Mouse (Mus musculus) left cerebral cortex, adult 2 months (tissue): Measurements from ENCODE around the gene Mrgprb2. TPM values are rescaled to one million over a fixed set of nuclear protein-coding genes. Genes with fewer than 3 reads are reported as not detected.

Experiments
- DNase-seq, 2 experiments: peaks; one replicate each; pipeline ENCODE4 v3.0.0; 2021 to 2022; ENCODE audit warnings: low spot score in 2 of 2, mixed read lengths in 1 of 2; ENCODE audit errors: extremely low spot score in 1 of 2
- H3K27ac ChIP-seq: fragments of 200-600 bp; 2 replicates; pipeline ENCODE4 v1.8.1; 2022
- H3K4me3 ChIP-seq: fragments of 200-600 bp; 2 replicates; pipeline ENCODE4 v1.8.1; 2022
- CTCF ChIP-seq: fragments of 200-600 bp; IDR thresholded peaks from 2 replicates; pipeline ENCODE4 v1.8.1; 2022; ENCODE audit warnings: antibody characterized with exemption, mild to moderate bottlenecking, moderate library complexity
- intact Hi-C: fragments of 180-260 bp; cut with DNase I; formaldehyde crosslinking; loops from one replicate; pipeline ENCODE4 v1.15.1; 2025
- long read RNA-seq, 2 experiments: library from polyadenylated mRNA; stranded (forward); transcript quantifications; one replicate each; pipeline ENCODE4 v2.0.0; 2021; ENCODE audit warnings: borderline mapping rate in 2 of 2
- total RNA-seq, 2 experiments: library from RNA; stranded (reverse); gene quantifications; 2 replicates each; pipeline ENCODE4 v1.2.3; 2021

Mrgprb2 gene
- not detected for total RNA-seq
- long read RNA-seq, experiment 1 = 0 reads
- long read RNA-seq, experiment 2 = 0 reads

DNA sequence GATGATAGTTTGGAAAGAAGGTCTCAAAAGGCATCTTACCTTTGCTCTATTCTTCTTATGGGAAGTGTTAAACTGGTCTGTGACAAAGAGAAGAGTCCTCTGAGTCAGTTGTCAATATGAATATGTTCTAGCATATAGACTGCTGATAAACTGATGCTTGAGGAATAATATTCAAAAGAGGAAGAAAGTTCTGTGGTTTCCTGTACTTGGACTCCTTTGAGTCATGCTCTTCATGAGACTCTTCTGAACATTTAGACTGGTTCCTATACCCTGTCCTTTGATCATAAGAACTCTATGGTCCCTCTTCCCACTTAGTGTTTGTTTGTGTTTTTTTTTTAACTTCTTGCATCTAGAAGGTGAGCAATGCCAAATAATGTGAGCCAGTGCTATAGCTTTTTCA, at the start of gene Mrgprb2:
TSS of gene Mrgprb2 (minus strand) at position 101 of the 400 bp plus-strand sequence.
- DNase-seq = no peak
- intact Hi-C loops = no loop called here
- TF ChIP-seq CTCF = no peak
- Histone ChIP-seq H3K4me3 (no peak within 1 kb of the TSS), H3K27ac (no peak within 1 kb of the TSS)

Other genes with a start within 250 kb of the Mrgprb2 start
- gene Mrgprb8, start 169.6 kb downstream of the Mrgprb2 start, total RNA-seq = not detected
- not detected for gene Mrgprb1, start 101.7 kb downstream of the Mrgprb2 start, total RNA-seq
- not detected for gene Mrgprx2, start 58.8 kb downstream of the Mrgprb2 start, total RNA-seq
- gene Mrgprb3, start 85.7 kb upstream of the Mrgprb2 start, total RNA-seq = not detected
- 10 to 100 TPM; 21.0 to 24.2 TPM for gene Zdhhc13, start 230.9 kb upstream of the Mrgprb2 start, total RNA-seq